Mouse (Mus musculus): ENCODE data around the gene Hexb. TPM values are rescaled to one million over a fixed set of nuclear protein-coding genes. Genes with fewer than 3 reads are reported as not detected.
A peak's percentile ranks its signal among the peaks of the same experiment; 100 is the strongest.
"Not testable (repeated sequence)": the region's sequence is repeated elsewhere in the genome, so short reads cannot be mapped to it uniquely, and the experiment has no call there.

Gene Hexb
- polyA plus RNA-seq, 1 experiment, result 97.1 TPM

DNA sequence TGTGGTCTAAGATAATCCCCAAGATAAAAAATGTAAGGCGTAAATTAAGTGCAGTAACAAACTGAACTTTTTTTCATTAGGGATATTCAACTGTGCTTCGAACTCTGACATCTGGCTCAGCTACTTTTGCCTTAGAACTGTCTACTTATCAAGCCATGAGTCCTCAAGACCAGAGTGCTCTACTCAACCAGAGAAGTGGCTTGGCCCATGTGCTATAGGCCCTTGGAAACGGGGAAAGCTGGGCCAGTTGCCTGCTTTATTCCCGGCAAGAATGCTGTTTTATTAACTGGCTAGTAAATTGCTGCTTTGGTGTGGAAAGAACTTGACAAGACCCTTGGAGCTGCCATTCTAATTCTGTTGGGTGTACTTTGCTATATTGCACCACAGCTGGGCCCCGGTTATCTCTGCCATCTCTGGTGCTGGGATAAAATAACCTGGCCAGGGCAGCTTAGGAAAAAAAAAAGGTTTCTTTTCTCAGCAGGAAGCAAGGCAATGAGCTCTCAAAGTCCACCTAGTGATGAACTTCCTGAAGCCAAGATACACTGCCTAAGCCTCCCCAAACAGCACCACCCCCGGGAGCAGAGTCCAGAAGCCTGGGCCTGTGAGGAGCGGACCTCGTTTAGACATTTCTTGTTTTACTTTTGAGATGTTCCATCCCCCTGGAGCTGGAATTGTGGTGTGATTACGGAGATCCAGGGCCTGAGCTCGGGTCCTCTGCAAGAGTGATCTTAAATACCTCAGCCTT, 22.5 kb downstream of the Hexb start:
- peaks cover 53% of the 10 kb centered on the region for H3K36me3 ChIP-seq (ENCODE audit: control insufficient read depth, insufficient read depth, low read length)

GRCm38 (mm10) chr13:97145834-97146233, 52.3 kb downstream of the Hexb start:
- TF ChIP-seq POLR2A (IDR thresholded peaks at IDR 0.05; ENCODE audit: low read depth, low read length) (no peak), CTCF (IDR thresholded peaks at IDR 0.05; ENCODE audit: extremely low read depth, insufficient read depth, insufficient read length, insufficient replicate concordance) (peak; percentile 19; the same call in 1 of the 2 replicates)
- DNase-seq (ENCODE audit: low read depth in 1 of 2, low spot score in 2 of 2), result peak; percentile 33

More for the DNA sequence above, 22.5 kb downstream of the Hexb start:
- H3K4me3 ChIP-seq (ENCODE audit: extremely low read depth, insufficient read depth, insufficient read length), result no peak overlapping the region
- no peaks in the 10 kb centered on the region for H3K27me3 ChIP-seq (ENCODE audit: control insufficient read depth, insufficient read depth, low read length)
- no peak overlapping the region for H3K27ac ChIP-seq (ENCODE audit: insufficient read depth, low read length)
- no peak for DNase-seq (ENCODE audit: low read depth in 1 of 2, low spot score in 2 of 2)
- TF ChIP-seq POLR2A (IDR thresholded peaks at IDR 0.05; ENCODE audit: low read depth, low read length) (no peak), CTCF (IDR thresholded peaks at IDR 0.05; ENCODE audit: extremely low read depth, insufficient read depth, insufficient read length, insufficient replicate concordance) (no peak)
- WGBS, result 91% methylated on average over 10 of the region's 10 CpGs
- H3K4me1 ChIP-seq (ENCODE audit: control insufficient read depth, insufficient read depth, insufficient read length), result no peaks in the 10 kb centered on the region

DNA sequence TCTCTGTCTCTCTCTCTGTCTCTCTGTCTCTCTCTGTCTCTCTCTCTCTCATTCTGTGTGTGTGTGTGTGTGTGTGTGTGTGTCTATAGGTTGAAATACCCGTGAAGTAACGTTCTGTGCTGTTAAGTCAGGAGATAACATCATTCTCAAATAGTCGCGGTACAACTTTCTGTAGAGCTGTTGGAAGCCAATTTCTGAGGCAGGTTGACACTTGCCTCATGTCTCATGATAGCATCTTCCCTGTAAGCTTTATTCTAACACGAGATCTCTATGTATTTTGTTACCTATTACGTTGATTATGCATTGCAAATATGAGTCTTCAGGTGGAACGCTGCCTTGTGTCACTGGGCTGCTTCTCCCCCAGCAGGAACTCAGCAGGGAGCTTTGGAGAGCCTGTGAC, 55.8 kb downstream of the Hexb start:
- no peak for DNase-seq (ENCODE audit: low read depth in 1 of 2, low spot score in 2 of 2)
- peaks cover 2% of the 10 kb centered on the region; the same call in 1 of the 2 replicates for H3K4me1 ChIP-seq (ENCODE audit: control insufficient read depth, insufficient read depth, insufficient read length)
- peaks cover 22% of the 10 kb centered on the region for H3K36me3 ChIP-seq (ENCODE audit: control insufficient read depth, insufficient read depth, low read length)
- H3K27ac ChIP-seq (ENCODE audit: insufficient read depth, low read length), result no peak overlapping the region
- H3K4me3 ChIP-seq (ENCODE audit: extremely low read depth, insufficient read depth, insufficient read length), result no peak overlapping the region
- WGBS, result 95% methylated on average over 7 of the region's 7 CpGs
- TF ChIP-seq CTCF (IDR thresholded peaks at IDR 0.05; ENCODE audit: extremely low read depth, insufficient read depth, insufficient read length, insufficient replicate concordance) (no peak), POLR2A (IDR thresholded peaks at IDR 0.05; ENCODE audit: low read depth, low read length) (no peak)
- no peaks in the 10 kb centered on the region for H3K27me3 ChIP-seq (ENCODE audit: control insufficient read depth, insufficient read depth, low read length)

More at GRCm38 (mm10) chr13:97145834-97146233, 52.3 kb downstream of the Hexb start:
- Histone ChIP-seq H3K4me1 (ENCODE audit: control insufficient read depth, insufficient read depth, insufficient read length) (no peaks in the 10 kb centered on the region), H3K27ac (ENCODE audit: insufficient read depth, low read length) (no peak overlapping the region), H3K4me3 (ENCODE audit: extremely low read depth, insufficient read depth, insufficient read length) (no peak overlapping the region), H3K27me3 (ENCODE audit: control insufficient read depth, insufficient read depth, low read length) (no peaks in the 10 kb centered on the region), H3K36me3 (ENCODE audit: control insufficient read depth, insufficient read depth, low read length) (peaks cover 35% of the 10 kb centered on the region)
- 62% methylated on average over 4 of the region's 4 CpGs for WGBS

- peak overlapping the region; percentile 96; the same call in 1 of the 2 replicates for H3K27ac ChIP-seq (ENCODE audit: insufficient read depth, low read length)
- H3K4me1 ChIP-seq (ENCODE audit: control insufficient read depth, insufficient read depth, insufficient read length); H3K27me3 ChIP-seq (ENCODE audit: control insufficient read depth, insufficient read depth, low read length); DNase-seq (ENCODE audit: low read depth in 1 of 2, low spot score in 2 of 2): not testable (repeated sequence)
- H3K4me3 ChIP-seq (ENCODE audit: extremely low read depth, insufficient read depth, insufficient read length), result peak overlapping the region; percentile 99
- peaks cover 16% of the 10 kb centered on the region for H3K36me3 ChIP-seq (ENCODE audit: control insufficient read depth, insufficient read depth, low read length)
- WGBS, result 29% methylated on average over 8 of the region's 8 CpGs
These were observed 59.7 kb downstream of the Hexb start for GRCm38 (mm10) chr13:97138404-97138931.

GRCm38 (mm10) chr13:97137466-97138400, 60.4 kb downstream of the Hexb start, which contains the start of the genes Gfm2 and Nsa2:
Gene Gfm2, plus strand, starts transcription at chr13:97137937.
Gene Nsa2, minus strand, starts transcription at chr13:97137937.
- DNase-seq (ENCODE audit: low read depth in 1 of 2, low spot score in 2 of 2), result peak; percentile 82 to 91
- Histone ChIP-seq H3K4me3 (ENCODE audit: extremely low read depth, insufficient read depth, insufficient read length) (peak within 1 kb of the TSS; percentile 99), H3K27ac (ENCODE audit: insufficient read depth, low read length) (peak within 1 kb of the TSS; percentile 96), H3K4me1 (ENCODE audit: control insufficient read depth, insufficient read depth, insufficient read length) (peaks cover 2% of the 10 kb centered on the region; the same call in 1 of the 2 replicates), H3K27me3 (ENCODE audit: control insufficient read depth, insufficient read depth, low read length) (no peaks in the 10 kb centered on the region), H3K36me3 (ENCODE audit: control insufficient read depth, insufficient read depth, low read length) (peaks cover 15% of the 10 kb centered on the region)
- under 1% methylated on average over 57 of the region's 57 CpGs for WGBS
- peak; percentile 54; the same call in 1 of the 2 replicates for TF ChIP-seq POLR2A (IDR thresholded peaks at IDR 0.05; ENCODE audit: low read depth, low read length)
- no peak for TF ChIP-seq CTCF (IDR thresholded peaks at IDR 0.05; ENCODE audit: extremely low read depth, insufficient read depth, insufficient read length, insufficient replicate concordance)

GRCm38 (mm10) chr13:97130413-97130812, 67.7 kb downstream of the Hexb start:
- not testable (repeated sequence) for DNase-seq (ENCODE audit: low read depth in 1 of 2, low spot score in 2 of 2); H3K4me3 ChIP-seq (ENCODE audit: extremely low read depth, insufficient read depth, insufficient read length); H3K4me1 ChIP-seq (ENCODE audit: control insufficient read depth, insufficient read depth, insufficient read length); H3K27me3 ChIP-seq (ENCODE audit: control insufficient read depth, insufficient read depth, low read length); H3K27ac ChIP-seq (ENCODE audit: insufficient read depth, low read length)
- WGBS, result no CpG with 5 or more reads among the region's 2 CpGs
- H3K36me3 ChIP-seq (ENCODE audit: control insufficient read depth, insufficient read depth, low read length), result peaks cover 18% of the 10 kb centered on the region

- not testable (repeated sequence) for DNase-seq (ENCODE audit: low read depth in 1 of 2, low spot score in 2 of 2); H3K4me1 ChIP-seq (ENCODE audit: control insufficient read depth, insufficient read depth, insufficient read length); H3K27ac ChIP-seq (ENCODE audit: insufficient read depth, low read length); H3K4me3 ChIP-seq (ENCODE audit: extremely low read depth, insufficient read depth, insufficient read length); H3K27me3 ChIP-seq (ENCODE audit: control insufficient read depth, insufficient read depth, low read length)
- peaks cover 17% of the 10 kb centered on the region for H3K36me3 ChIP-seq (ENCODE audit: control insufficient read depth, insufficient read depth, low read length)
- WGBS, result 79% methylated on average over 4 of the region's 4 CpGs
These were observed 68.5 kb downstream of the Hexb start for GRCm38 (mm10) chr13:97129654-97130053.

Measured in spleen, adult 2 months (tissue).